Mouse (Mus musculus): ENCODE measurements at regions not wholly inside any gene's neighbourhood (a gene's known extent, or its start where the extent isn't known, plus 50 kb on each side); places are given as distances from the start of the nearest gene placed in this dataset.

GRCm38 (mm10) chr1:14421030-14421429 lies 1672.1 kb downstream of the 4930444P10Rik start:
- no peak for DNase-seq (ENCODE audit: low spot score in 2 of 2)

- DNase-seq (ENCODE audit: low spot score in 2 of 2): no peak
Measured at GRCm38 (mm10) chr1:14413826-14414445, 1679.2 kb downstream of the 4930444P10Rik start.

GRCm38 (mm10) chr1:14369957-14370833 lies 1722.9 kb downstream of the 4930444P10Rik start:
- DNase-seq (ENCODE audit: low spot score in 2 of 2): no peak

GRCm38 (mm10) chr1:14359998-14360640 lies 1733.0 kb downstream of the 4930444P10Rik start:
- no peak for DNase-seq (ENCODE audit: low spot score in 2 of 2)
